Mouse (Mus musculus) E14TG2a.4 (cell line): ENCODE data around the gene Cavin3.

Experiments
- CTCF ChIP-seq: conservative IDR thresholded peaks from 2 replicates; pipeline ENCODE4 v1.5.1; 2014; ENCODE audit warnings: low read length
- POU5F1 ChIP-seq: IDR thresholded peaks from 2 replicates; pipeline ENCODE4 v1.6.1; 2014; ENCODE audit warnings: low read length, borderline replicate concordance

DNA sequence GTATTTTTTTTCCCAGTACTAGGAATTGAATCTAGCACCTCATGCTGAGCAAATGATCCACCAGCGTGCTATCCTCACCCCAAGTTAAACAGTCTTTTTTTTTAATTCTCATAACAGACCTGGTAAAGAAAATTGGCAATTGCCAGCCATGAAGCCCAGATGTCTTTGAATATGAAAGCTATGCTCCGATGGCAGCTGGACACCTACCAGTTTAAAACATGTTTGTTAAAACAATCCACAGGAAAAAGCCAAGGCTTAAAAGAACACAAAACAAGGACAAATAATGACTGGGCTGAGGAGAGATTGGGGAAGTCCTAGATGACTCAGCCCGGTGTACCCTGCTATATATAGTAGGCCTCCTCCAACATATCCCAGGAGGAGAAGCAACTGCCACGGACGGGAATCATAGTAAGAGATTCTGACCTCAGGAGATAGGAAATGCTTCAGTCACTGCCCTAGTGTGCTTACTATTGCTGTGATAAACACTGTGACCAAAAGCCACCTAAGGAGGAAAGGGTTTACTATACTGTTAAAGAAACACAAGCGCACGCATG, 6.6 kb downstream of the Cavin3 start:
- TF ChIP-seq CTCF: no peak
- no peak for TF ChIP-seq POU5F1
